Mouse (Mus musculus) neural tube, embryonic 14.5 days (tissue): ENCODE results near the gene Dapl1. TPM values are rescaled to one million over a fixed set of nuclear protein-coding genes. Genes with fewer than 3 reads are reported as not detected.

Experiments used
- ATAC-seq: fragments of 200-750 bp; cut with Nextera tagmentation; 2 replicates; pipeline ENCODE4 v1.8.0; 2017; ENCODE audit warnings: low read depth, mild to moderate bottlenecking, moderate TSS enrichment, moderate library complexity
- H3K27ac ChIP-seq: fragments of 300-500 bp; sonication (generic); 2 replicates; pipeline ENCODE4 v1.5.1; 2014; ENCODE audit warnings: low read depth, mild to moderate bottlenecking, control low read depth, low read length, moderate library complexity, mixed read lengths
- H3K27me3 ChIP-seq: fragments of 300-500 bp; sonication (generic); 2 replicates; pipeline ENCODE4 v1.6.1; 2014; ENCODE audit warnings: low read length; ENCODE audit not compliant: control insufficient read depth, insufficient read depth
- H3K36me3 ChIP-seq: fragments of 300-500 bp; sonication (generic); 2 replicates; pipeline ENCODE4 v1.6.1; 2014; ENCODE audit warnings: low read length, mixed read lengths; ENCODE audit not compliant: control insufficient read depth, insufficient read depth
- H3K4me1 ChIP-seq: fragments of 300-500 bp; sonication (generic); 2 replicates; pipeline ENCODE4 v1.6.1; 2014; ENCODE audit warnings: low read length; ENCODE audit not compliant: control insufficient read depth, insufficient read depth
- H3K4me2 ChIP-seq: fragments of 300-500 bp; sonication (generic); 2 replicates; pipeline ENCODE4 v1.6.1; 2014; ENCODE audit warnings: mild to moderate bottlenecking, low read depth, low read length, control low read depth
- H3K4me3 ChIP-seq: fragments of 300-500 bp; sonication (generic); 2 replicates; pipeline ENCODE4 v1.5.1; 2014; ENCODE audit warnings: low read depth, low read length, control low read depth, mixed read lengths
- H3K9ac ChIP-seq: fragments of 300-500 bp; sonication (generic); replicated peaks from 2 replicates; pipeline ENCODE4 v1.6.1; 2014; ENCODE audit warnings: low read depth, mild to moderate bottlenecking, control low read depth, low read length, mixed read lengths
- H3K9me3 ChIP-seq: fragments of 300-500 bp; sonication (generic); 2 replicates; pipeline ENCODE4 v1.6.1; 2016; ENCODE audit warnings: low read length; ENCODE audit not compliant: control insufficient read depth
- WGBS: fragments of 180-500 bp; shearing (Covaris S2); extraction: QIAGEN DNeasy Blood & Tissue Kit; methylation state at CpG from one replicate; pipeline ENCODE4 v1.1.7; 2014; 5-methylcytosine and 5-hydroxymethylcytosine counted together
- polyA plus RNA-seq: library from polyadenylated mRNA; unstranded; fragments of >200 nt; fragmentation: Nextera tagmentation; extraction: Ambion mirVana; gene quantifications from 2 replicates; pipeline ENCODE4 v1.2.1, GENCODE M21; 2014

Dapl1 gene
- polyA plus RNA-seq, 1 experiment from 2014 or later, result not detected

DNA sequence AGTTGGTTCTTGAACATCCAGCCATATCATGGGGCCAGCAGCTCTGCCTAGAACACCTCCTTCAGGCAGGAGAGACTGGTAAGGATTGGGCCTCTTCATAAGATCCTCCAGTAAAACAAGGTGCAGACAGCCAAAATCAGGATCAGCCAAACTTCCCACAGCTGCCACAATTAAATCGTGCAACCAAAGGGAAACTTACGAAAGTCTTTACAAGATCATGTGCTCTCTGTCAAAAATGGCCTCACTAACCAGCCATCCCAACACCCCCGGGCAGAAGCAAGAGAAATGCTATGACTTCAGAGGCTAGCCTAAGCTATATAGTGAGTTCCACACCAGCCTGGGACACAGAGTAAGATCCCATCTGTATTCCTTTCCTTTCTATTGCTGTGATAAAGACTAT, 35.9 kb upstream of the Dapl1 start:
- no peak overlapping the region for H3K27ac ChIP-seq
- no peak for ATAC-seq
- H3K36me3 ChIP-seq, result no peaks in the 10 kb centered on the region
- H3K4me1 ChIP-seq, result no peaks in the 10 kb centered on the region
- H3K4me2 ChIP-seq, result no peak overlapping the region
- H3K27me3 ChIP-seq, result no peaks in the 10 kb centered on the region
- H3K4me3 ChIP-seq, result no peak overlapping the region
- no peaks in the 10 kb centered on the region for H3K9me3 ChIP-seq
- 97% methylated on average over 3 of the region's 3 CpGs for WGBS
- no peak overlapping the region for H3K9ac ChIP-seq

DNA sequence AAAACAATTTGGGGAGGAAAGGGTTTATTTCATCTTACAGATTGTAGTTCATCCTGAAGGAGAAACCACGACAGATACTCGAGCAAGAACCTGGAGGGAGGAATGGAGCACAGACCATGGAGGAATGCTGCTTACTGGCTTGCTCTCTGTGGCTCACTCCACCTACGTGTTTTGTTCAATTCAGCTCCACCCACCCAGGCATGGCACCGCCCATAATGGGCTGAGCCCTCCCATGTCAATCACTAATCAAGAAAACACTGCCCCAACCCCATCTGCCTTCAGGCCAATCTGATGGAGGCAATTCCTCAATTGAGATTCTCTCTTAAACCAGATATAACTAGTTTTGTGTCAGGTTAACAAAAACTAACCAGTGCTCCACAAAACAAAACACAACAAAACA, 35.5 kb upstream of the Dapl1 start:
- Histone ChIP-seq H3K36me3 (no peaks in the 10 kb centered on the region), H3K9me3 (no peaks in the 10 kb centered on the region), H3K4me3 (no peak overlapping the region), H3K4me1 (no peaks in the 10 kb centered on the region), H3K27me3 (no peaks in the 10 kb centered on the region), H3K9ac (no peak overlapping the region), H3K4me2 (no peak overlapping the region), H3K27ac (no peak overlapping the region)
- 77% methylated on average over 4 of the region's 4 CpGs for WGBS
- no peak for ATAC-seq

DNA sequence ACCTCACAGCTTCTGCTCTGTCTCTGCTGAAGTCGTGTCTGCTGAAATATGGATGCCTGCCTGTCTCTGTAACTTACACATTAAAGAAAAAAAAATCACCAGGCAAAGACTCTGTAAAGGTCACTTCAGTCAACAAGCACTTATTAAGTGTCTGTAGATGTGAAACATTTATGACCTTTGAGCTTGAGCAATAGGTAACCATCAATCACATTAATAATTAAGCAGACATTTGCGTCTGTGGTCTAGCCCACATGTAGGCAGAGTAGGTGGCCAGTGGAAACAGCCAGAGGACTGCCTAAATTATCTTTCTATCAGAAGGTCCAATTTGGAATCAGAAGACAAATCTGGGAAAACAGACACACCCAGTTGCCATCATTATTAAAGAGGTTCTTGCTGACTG, 32.8 kb upstream of the Dapl1 start:
- 63% methylated on average over 2 of the region's 2 CpGs for WGBS
- Histone ChIP-seq H3K4me2 (no peak overlapping the region), H3K9ac (no peak overlapping the region), H3K27ac (no peak overlapping the region), H3K4me3 (no peak overlapping the region), H3K9me3 (no peaks in the 10 kb centered on the region), H3K36me3 (no peaks in the 10 kb centered on the region), H3K27me3 (no peaks in the 10 kb centered on the region), H3K4me1 (no peaks in the 10 kb centered on the region)
- no peak for ATAC-seq

DNA sequence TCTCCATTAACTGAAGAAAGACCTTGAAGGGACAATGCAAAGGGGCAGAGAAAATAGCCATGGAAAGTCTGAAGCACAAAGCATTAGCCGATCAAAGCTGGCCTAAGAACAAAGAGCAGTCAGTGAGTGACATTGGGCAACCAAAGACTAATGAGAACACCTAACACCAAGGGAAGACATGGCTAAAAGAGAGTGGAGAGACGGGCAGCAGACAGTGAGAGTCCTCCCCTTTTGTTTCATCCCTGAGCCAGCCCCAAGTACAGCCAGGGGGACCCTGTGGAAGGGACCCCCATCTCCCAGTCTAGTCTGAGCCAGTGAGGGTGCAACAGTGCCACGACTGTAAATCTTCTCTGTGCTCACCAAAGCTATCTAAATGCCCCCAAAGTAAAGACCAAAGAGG, 32.4 kb upstream of the Dapl1 start:
- Histone ChIP-seq H3K27ac (no peak overlapping the region), H3K9me3 (no peaks in the 10 kb centered on the region), H3K4me2 (no peak overlapping the region), H3K27me3 (no peaks in the 10 kb centered on the region), H3K9ac (no peak overlapping the region), H3K36me3 (no peaks in the 10 kb centered on the region), H3K4me3 (no peak overlapping the region), H3K4me1 (no peaks in the 10 kb centered on the region)
- ATAC-seq, result no peak
- 59% methylated on average over 3 of the region's 3 CpGs for WGBS

DNA sequence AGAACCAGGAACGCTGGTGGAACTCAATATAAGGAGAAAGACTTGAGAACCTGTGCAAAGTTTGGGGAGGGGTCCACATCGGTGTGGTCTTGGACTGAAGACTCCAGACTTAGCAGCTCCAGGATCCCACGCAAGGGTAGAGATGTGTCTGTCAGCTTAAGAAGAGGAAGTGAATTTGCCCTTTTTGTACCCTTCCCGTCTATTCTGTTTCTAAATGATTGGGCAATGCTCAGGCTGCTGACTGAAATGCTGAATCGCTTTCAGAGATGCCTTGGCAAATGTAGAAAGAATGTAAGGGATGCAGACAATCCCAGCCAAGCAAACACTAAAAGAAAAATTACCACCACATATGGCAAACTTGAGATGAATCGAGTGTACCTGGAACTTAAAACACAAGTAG, 22.4 kb upstream of the Dapl1 start:
- H3K27ac ChIP-seq, result no peak overlapping the region
- H3K27me3 ChIP-seq, result no peaks in the 10 kb centered on the region
- no peaks in the 10 kb centered on the region for H3K9me3 ChIP-seq
- WGBS, result 92% methylated on average over 6 of the region's 6 CpGs
- no peak overlapping the region for H3K4me2 ChIP-seq
- H3K4me3 ChIP-seq, result no peak overlapping the region
- no peak for ATAC-seq
- H3K4me1 ChIP-seq, result no peaks in the 10 kb centered on the region
- no peaks in the 10 kb centered on the region for H3K36me3 ChIP-seq
- H3K9ac ChIP-seq, result no peak overlapping the region

DNA sequence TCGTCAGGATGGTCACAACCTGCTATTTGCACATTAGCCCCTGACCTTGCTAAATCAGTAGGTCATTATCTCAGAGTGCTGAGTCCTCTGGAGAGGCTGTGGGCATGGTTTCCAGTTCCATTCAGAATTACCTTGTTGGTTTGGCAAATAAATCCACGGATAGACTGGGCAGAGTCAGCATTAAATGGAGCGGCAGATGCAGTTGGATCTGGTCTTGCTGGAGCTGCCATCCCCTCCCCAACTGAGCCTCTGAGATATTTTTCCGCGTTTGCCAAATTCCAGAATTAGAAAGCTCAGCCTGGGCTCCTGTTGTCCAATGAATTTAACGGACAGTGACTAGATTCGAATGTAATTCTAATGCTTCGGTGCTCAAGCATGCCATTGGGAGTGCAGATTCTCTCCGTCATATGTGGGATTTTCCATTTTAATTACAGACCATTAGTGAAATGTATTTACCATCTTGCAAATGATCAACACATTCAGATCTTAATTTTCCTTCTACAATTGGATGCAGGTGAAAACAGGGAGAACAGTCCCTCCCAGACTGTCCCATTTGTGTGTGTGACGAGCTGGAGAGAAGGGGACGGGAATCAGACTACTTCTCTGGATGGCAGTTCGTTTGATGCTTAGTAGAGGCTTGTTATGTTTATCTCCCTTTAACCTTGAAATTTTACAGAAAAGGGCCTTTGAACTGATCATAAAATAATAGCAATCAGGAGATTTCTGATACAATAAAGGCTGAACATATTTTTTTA, 20.8 kb upstream of the Dapl1 start:
- peak; percentile 80 for ATAC-seq
- Histone ChIP-seq H3K9ac (no peak overlapping the region), H3K27me3 (no peaks in the 10 kb centered on the region), H3K4me3 (no peak overlapping the region), H3K9me3 (no peaks in the 10 kb centered on the region), H3K36me3 (no peaks in the 10 kb centered on the region), H3K27ac (peak overlapping the region; percentile 28; the same call in 1 of the 2 replicates), H3K4me2 (no peak overlapping the region), H3K4me1 (no peaks in the 10 kb centered on the region)
- WGBS, result 52% methylated on average over 12 of the region's 12 CpGs

DNA sequence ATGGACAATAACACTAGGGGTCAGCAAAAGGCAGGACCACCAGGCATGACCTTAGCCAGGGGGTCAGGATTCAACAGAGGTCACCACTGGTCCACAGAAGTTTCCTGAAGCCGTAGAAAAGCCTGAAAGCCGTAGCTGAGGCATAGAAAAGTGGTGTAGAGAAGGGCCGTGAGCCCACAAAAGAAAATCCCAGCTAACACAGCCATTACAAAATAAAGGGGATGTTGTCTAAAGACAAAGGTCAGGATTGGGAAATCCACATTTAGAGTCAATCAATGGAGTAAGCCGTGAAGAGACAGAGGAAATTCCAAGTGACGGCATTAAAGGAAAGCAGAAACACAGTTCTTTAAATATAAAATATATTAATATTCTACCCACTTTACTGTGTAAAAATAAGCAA, 18.8 kb upstream of the Dapl1 start:
- H3K27me3 ChIP-seq, result no peaks in the 10 kb centered on the region
- no peaks in the 10 kb centered on the region for H3K4me1 ChIP-seq
- 37% methylated on average over 5 of the region's 5 CpGs for WGBS
- H3K9me3 ChIP-seq, result no peaks in the 10 kb centered on the region
- no peak overlapping the region for H3K4me2 ChIP-seq
- H3K27ac ChIP-seq, result no peak overlapping the region
- no peaks in the 10 kb centered on the region for H3K36me3 ChIP-seq
- no peak overlapping the region for H3K9ac ChIP-seq
- no peak overlapping the region for H3K4me3 ChIP-seq
- no peak for ATAC-seq

DNA sequence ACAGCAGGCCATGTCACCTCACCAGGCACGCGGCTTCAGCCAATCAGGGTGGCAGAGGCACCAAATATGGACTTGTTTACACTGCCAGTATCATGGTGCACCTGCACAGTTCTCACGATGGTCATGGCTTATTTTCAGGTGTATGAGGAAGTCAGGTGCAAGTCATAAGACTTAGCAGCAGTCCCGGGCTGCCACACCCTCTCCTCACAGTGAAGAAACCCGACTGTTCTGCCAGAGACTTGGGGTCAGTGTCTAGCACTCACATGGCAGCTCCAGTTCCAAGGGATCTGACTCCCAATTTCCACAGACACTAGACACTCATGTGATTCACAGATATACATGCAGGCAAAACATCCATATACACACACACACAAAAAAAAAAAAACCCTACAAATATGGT, 18.1 kb upstream of the Dapl1 start:
- Histone ChIP-seq H3K9ac (no peak overlapping the region), H3K4me3 (no peak overlapping the region), H3K4me1 (no peaks in the 10 kb centered on the region), H3K4me2 (no peak overlapping the region), H3K27ac (no peak overlapping the region), H3K9me3 (no peaks in the 10 kb centered on the region), H3K36me3 (no peaks in the 10 kb centered on the region), H3K27me3 (no peaks in the 10 kb centered on the region)
- ATAC-seq, result no peak
- 86% methylated on average over 5 of the region's 5 CpGs for WGBS

DNA sequence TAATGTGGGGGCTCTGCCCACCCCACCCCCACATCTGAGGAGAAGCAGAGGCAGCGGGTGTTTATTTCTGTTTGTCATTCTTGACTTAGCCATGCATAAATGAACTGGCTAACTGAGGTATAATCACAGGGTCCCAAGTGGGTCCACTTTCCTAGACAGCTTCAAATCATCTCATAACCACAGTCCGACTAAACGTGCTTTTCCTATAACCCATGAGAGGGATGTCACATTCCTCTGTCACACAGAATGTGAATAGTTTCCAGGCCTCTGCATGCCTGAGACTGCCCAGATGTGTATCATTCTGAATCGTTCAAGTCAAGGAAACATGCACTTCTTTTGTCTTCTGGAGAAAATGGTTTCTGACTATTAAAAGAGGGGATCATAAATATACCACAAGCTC, 17.4 kb upstream of the Dapl1 start:
- no peak overlapping the region for H3K4me3 ChIP-seq
- no peak for ATAC-seq

More for the DNA sequence above, 17.4 kb upstream of the Dapl1 start:
- H3K36me3 ChIP-seq, result no peaks in the 10 kb centered on the region
- H3K4me2 ChIP-seq, result no peak overlapping the region
- no peak overlapping the region for H3K9ac ChIP-seq
- no peaks in the 10 kb centered on the region for H3K9me3 ChIP-seq
- H3K4me1 ChIP-seq, result no peaks in the 10 kb centered on the region
- 58% methylated on average over 4 of the region's 4 CpGs for WGBS
- H3K27ac ChIP-seq, result no peak overlapping the region
- H3K27me3 ChIP-seq, result no peaks in the 10 kb centered on the region
